Mouse (Mus musculus) embryo, embryonic 11.5 days (tissue): ENCODE measurements around the gene Mapkbp1.

ENCODE experiments used
- DNase-seq: peaks from one replicate; pipeline ENCODE4 v3.0.0-alpha.2; 2012; ENCODE audit warnings: low read depth, low spot score

Gene Mapkbp1

DNA sequence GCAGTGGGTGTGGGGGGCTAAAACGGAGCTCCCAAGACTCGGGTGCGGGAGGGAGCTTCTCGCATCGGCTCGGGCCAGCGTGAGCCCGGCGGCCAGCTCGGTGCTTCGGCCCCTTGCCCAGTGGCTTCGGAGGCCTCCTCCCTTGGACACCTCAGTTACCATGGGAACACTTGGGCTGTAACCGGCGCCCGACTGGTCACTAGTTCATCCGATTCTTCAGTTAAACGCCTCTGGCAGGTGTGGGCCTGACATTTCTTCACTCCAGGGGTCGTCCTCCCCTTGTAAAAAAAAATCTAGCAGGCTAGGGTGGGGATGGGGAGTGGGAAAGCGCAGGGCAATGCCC is at the start of gene Mapkbp1:
Gene Mapkbp1, plus strand, starts transcription at position 163 of the 343 bp plus-strand sequence.
- DNase-seq = no peak

DNA sequence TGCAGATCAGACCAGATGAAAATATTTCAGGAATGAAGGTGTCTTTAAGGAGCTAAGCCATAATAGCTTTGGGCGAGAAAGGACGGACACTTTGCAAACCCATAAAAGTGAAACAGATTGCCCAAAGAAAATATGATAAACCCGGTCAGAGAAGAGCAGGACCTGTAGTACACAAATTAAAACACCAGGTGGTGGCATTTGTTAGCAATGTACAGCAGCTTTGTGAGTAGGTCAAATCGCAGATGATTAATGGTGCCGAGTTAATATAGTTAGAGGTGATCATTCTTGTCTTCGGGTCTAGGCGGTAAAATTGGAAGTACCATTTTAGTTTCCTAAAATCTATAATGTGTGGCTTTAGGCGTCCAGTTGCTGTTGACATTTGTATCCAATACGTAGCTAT is 1.9 kb upstream of the Mapkbp1 start:
- DNase-seq = peak; percentile 31

- no peak for DNase-seq
These were observed 1.2 kb upstream of the Mapkbp1 start for GRCm38 (mm10) chr2:119971316-119971715.

DNA sequence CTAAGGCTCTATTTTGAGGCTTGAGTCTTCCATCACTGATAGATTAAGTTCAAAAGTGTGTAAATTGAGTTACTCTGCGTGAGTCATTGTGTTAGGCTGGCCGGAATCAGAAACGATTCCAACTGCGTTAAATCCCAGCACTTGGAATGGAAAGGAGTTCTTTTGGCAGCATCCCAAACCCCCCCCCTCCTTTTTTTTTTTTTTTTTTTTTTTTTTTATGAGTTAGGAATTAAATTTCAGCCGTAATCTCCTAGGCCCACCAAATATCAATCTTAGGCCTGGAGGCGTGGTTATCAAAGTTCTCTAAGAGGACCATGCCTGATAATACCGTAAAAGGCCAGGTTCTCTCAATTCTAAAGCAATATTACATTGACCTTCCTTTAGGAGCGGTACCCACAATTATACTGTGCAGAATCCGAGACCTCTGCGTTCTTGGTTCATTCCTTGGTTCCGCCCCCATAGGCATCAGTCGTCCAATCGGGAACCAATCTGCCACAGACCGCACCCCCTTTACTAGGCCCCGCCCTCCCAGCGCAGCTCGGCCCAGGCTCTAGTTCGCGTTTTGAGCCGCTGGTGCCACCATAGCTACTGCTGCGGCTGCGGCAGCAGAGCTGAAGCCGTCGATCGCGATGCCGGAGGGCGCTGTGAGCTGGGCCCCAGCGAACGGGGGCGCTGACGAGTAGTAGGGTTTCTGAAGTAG is 512 bp upstream of the Mapkbp1 start:
- peak; percentile 93 for DNase-seq

- no peak for DNase-seq
These were observed 8.0 kb downstream of the Mapkbp1 start for GRCm38 (mm10) chr2:119980343-119980986.

DNA sequence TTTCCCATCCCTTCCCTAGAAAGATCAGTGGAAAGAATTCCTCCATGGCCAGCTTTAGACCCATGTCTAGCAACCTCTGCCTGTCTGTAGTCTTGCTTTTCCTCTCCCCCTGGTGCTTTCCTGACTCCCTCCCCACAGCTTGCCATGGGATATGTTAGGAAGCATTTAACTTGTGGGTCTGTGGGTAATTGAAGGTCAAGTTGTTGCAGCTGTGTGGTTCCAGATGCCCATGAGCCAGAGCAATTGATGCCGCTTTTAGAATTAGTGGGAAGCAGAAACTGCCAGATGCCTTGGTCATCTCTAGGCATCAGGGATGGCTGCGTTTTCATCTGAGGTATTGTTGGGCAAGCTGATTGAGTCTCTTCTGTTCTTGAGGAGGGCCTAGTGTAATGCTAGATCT is 9.1 kb downstream of the Mapkbp1 start:
- no peak for DNase-seq

DNA sequence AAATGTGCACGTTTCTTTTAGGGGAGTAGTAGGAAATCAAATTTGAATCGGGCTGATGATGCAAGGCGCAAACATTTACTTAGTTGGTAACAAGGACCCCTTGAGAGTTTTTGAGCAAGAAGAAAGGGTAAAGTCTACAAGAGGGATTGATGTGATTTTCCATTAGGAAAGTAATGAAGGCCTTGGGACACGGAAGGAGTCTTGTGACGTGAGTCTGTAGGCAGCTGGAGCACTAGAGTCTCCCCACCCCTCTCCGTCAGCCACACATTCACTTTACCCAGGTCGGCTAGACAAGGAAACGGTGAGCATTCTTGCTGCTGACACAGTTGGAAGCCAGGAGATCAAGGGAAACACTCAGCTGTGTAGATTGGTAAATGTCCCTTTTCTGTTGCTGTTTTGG is 13.4 kb downstream of the Mapkbp1 start:
- no peak for DNase-seq

DNA sequence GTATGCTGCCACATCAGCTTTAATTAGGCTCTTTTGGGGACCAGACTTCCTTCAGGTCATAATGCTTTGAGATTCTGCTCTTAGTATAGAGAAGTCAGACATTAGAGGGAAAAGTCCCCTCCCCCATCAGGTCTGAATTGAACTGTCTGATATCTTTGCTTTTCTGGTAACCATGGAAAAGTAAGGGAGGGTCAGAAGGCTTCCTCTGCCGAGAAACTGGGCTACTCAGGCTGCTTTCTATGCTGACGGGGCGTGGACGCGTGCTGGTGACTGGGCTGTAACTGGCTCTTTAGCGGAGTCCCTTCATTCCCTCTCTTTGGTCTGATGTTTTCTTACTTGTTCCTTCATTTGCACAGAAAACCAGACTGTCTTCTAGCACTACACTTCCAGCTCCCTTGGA is 13.9 kb downstream of the Mapkbp1 start:
- no peak for DNase-seq

- no peak for DNase-seq
These were observed 14.9 kb downstream of the Mapkbp1 start for GRCm38 (mm10) chr2:119987441-119987840.

GRCm38 (mm10) chr2:119988952-119989351 is 16.5 kb downstream of the Mapkbp1 start:
- DNase-seq = no peak

- no peak for DNase-seq
These were observed 18.4 kb downstream of the Mapkbp1 start for GRCm38 (mm10) chr2:119990881-119991280.

DNA sequence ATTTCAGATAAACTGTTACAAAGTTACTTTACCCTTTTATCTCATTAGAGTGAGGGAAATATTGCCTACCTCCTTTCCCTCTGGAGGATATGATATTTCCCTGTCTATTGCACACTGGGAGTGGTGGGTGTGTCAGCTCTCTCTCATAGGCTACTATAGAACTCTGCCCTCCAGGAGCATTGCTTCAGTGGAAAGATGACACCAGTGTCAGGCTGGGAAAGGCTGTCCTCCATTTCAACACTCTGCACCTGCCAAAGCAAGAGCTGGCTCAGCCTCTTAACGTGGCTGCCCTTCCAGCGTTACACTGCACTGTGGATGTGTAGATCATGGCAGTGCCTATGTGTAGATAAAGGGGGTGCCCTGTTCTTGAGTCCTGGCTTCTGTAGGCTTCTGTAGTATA is 19.9 kb downstream of the Mapkbp1 start:
- DNase-seq = no peak

GRCm38 (mm10) chr2:119993515-119993914 is 21.0 kb downstream of the Mapkbp1 start:
- no peak for DNase-seq

GRCm38 (mm10) chr2:119994839-119995238 is 22.3 kb downstream of the Mapkbp1 start:
- no peak for DNase-seq

GRCm38 (mm10) chr2:119995391-119996281 is 23.1 kb downstream of the Mapkbp1 start:
- DNase-seq = no peak

- DNase-seq = no peak
These were observed 24.9 kb downstream of the Mapkbp1 start for GRCm38 (mm10) chr2:119997354-119997753.

GRCm38 (mm10) chr2:119999731-120000130 is 27.2 kb downstream of the Mapkbp1 start:
- no peak for DNase-seq

GRCm38 (mm10) chr2:120000882-120001584 is 28.5 kb downstream of the Mapkbp1 start:
- no peak for DNase-seq

GRCm38 (mm10) chr2:120001956-120002355 is 29.5 kb downstream of the Mapkbp1 start:
- no peak for DNase-seq

DNA sequence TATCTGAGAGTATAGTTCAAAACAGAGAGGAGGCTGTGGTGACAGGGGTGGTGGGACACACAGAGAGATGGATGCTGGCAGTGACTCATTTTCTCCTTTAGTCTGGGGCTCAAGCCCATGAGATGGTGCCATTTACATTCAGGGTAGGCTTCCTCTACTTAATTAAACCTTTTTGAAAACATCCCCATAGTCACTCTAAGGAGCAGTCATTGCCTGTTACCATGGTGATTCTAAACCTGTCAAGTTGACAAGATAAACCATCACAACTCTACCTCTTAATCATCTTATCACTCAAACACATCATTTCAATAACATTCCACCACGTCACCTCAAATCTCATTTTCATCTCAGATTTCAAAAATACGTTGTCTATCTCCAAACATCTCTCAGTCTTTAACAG is 31.5 kb downstream of the Mapkbp1 start:
- DNase-seq = no peak

DNA sequence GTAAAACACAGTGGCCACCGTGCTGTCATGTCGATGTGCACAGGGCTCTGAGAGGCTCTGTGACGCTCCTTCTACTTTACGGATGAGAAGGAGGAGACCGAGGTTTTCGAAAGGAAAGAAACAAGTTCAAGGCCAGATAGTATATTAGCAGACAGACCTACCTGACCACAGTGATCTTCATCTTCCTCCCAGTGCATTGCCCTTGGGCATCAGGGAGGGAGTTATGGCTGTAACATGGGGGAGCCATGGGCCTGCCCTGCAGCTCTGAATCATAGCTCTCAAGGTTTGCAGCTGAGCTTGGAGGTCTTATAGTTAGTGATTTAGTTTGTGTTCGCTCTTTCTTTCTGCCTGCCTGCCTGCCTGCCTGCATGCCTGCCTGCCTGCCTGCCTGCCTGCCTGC is 34.2 kb downstream of the Mapkbp1 start:
- no peak for DNase-seq

GRCm38 (mm10) chr2:120007680-120008210 is 35.2 kb downstream of the Mapkbp1 start:
- DNase-seq = no peak
